Mouse (Mus musculus) olfactory bulb, adult 2 months (tissue): ENCODE data around the gene Fam19a5. TPM values are rescaled to one million over a fixed set of nuclear protein-coding genes. Genes with fewer than 3 reads are reported as not detected.

Experiments used
- H3K27ac ChIP-seq: fragments of 200-500 bp; 2 replicates; pipeline ENCODE4 v1.5.1; 2012; ENCODE audit warnings: low read depth, low read length; ENCODE audit not compliant: insufficient read depth
- H3K4me1 ChIP-seq: fragments of 200-500 bp; 2 replicates; pipeline ENCODE4 v1.6.1; 2012; ENCODE audit warnings: low read length; ENCODE audit not compliant: control insufficient read depth, insufficient read depth
- H3K4me3 ChIP-seq: fragments of 200-500 bp; 2 replicates; pipeline ENCODE4 v1.5.1; 2012; ENCODE audit warnings: mild to moderate bottlenecking, low read depth, low read length, moderate library complexity; ENCODE audit not compliant: insufficient read depth
- CTCF ChIP-seq: fragments of 200-500 bp; IDR thresholded peaks from 2 replicates; pipeline ENCODE4 v1.5.1; 2012; ENCODE audit warnings: low read depth, mild to moderate bottlenecking, low read length, moderate library complexity; ENCODE audit not compliant: insufficient read depth
- POLR2A ChIP-seq: fragments of 200-500 bp; IDR thresholded peaks from 2 replicates; pipeline ENCODE4 v1.6.1; 2012; ENCODE audit warnings: mild to moderate bottlenecking, low read depth, low read length, moderate library complexity; ENCODE audit not compliant: insufficient read depth
- WGBS: fragments of 180-500 bp; shearing (Covaris S2); methylation state at CpG from one replicate; pipeline ENCODE4 v1.1.7; 2018; 5-methylcytosine and 5-hydroxymethylcytosine counted together
- polyA plus RNA-seq: library from polyadenylated mRNA; stranded (reverse); fragments of >200 nt; gene quantifications from 2 replicates; pipeline ENCODE4 v1.2.4, GENCODE M21; 2012; ENCODE audit warnings: low replicate concordance; ENCODE audit not compliant: missing spikeins, insufficient read depth, insufficient read length

Fam19a5 gene
- polyA plus RNA-seq, 1 experiment, result not detected

DNA sequence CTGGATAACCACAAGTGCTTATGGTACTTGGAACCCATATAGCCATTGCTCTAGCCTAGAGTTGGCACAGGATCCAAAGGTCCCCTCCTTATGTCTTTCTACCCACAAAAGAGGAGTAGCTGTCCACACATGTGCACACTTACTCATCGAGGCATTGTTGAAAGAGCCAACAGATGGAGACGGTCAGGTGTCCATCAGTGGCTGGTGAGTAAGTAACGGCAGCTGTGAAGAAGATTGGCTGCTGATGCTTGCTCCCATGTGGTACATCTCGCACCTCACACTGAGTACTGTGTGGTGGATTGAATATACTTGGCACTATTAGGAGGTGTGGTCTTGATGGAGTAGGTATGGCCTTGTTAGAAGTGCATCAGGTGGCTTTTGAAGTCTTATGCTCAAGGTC lies 192.2 kb downstream of the Fam19a5 start:
- Histone ChIP-seq H3K4me3 (no peak overlapping the region), H3K27ac (no peak overlapping the region), H3K4me1 (no peaks in the 10 kb centered on the region)
- WGBS, result 95% methylated on average over 4 of the region's 4 CpGs
- TF ChIP-seq POLR2A (no peak), CTCF (no peak)

DNA sequence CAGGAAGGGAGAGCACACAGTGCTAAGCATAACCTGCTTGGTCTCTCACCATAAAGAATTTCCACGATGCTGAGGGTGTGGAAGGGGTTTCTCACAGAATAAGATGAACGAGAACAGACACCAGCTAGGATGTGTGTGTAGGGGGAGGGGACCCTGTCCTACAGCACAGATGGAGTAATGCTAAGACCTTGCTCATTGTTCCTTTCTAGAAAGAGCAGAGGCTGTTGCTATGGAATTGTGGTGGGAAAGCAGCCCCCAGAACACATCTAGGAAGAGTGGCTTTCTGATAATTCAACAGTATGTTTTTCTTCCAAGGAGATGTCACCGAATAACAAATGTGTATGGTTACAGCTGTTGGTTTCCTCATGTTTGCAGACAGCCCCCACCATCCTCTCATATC lies 211.4 kb downstream of the Fam19a5 start:
- 41% methylated on average over 3 of the region's 3 CpGs for WGBS
- H3K4me3 ChIP-seq, result no peak overlapping the region
- peaks cover 17% of the 10 kb centered on the region for H3K4me1 ChIP-seq
- TF ChIP-seq POLR2A, result no peak
- TF ChIP-seq CTCF, result no peak
- H3K27ac ChIP-seq, result no peak overlapping the region

DNA sequence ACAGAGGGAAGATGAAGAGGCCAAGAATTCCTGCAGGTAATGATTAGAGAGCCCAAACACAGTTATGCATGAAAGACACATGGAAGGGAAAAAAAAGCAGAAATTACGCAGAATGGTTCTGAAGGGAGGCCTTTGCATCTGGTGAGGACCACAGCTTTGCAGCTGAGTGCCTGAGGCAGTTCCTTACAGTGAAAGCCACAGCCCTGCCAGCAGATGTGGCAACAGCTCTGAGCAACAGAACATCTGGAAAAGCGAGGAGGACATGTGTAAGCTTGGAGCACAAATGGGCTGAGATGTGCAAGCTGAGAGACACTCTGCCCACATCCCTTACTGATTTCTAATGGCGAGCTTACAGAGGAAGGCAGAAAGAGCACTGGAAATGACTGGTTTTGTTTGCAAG lies 221.8 kb downstream of the Fam19a5 start:
- H3K27ac ChIP-seq, result no peak overlapping the region
- TF ChIP-seq POLR2A, result no peak
- TF ChIP-seq CTCF, result no peak
- H3K4me3 ChIP-seq, result no peak overlapping the region
- no peaks in the 10 kb centered on the region for H3K4me1 ChIP-seq
- WGBS, result 83% methylated on average over 3 of the region's 3 CpGs

DNA sequence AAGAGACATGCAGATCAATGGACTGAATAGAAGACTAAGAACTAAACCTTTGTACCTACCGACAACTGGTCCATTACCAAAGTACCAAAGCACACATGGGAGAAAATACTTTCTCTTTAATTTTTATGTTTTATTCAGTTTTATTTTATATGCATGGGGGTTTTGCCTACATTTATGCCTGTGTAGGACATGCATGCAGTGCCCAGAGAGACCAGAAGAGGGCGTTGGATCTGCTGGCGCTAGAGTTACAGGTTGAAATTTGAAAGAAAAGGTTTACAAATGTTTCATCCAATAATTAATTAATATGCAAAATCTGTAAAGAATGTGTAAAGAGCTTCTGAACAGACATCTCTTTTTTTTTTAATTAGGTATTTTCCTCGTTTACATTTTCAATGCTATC lies 229.9 kb downstream of the Fam19a5 start:
- TF ChIP-seq POLR2A, result no peak
- TF ChIP-seq CTCF, result no peak
- Histone ChIP-seq H3K4me1 (no peaks in the 10 kb centered on the region), H3K27ac (no peak overlapping the region), H3K4me3 (no peak overlapping the region)
- WGBS, result 68% methylated on average over 4 of the region's 4 CpGs

DNA sequence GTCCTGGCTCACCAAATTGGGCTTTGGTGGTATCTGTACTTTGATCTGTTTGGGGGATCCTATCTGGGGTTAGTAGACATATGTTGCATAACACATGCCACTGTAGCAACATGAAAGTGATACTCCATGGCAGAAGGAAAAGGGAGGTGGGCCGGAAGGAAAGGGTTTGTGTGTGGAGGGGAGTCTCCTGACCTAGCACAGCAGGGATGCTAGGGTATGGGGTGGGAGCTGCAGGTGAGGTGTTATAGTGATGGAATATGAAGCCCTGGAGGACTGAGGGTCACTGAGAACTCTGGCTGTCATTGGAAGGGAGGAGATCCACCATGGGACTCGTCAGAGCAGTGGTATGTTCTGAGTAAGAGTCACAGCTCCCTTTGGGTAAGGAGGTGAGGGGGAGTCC lies 239.2 kb downstream of the Fam19a5 start:
- Histone ChIP-seq H3K4me3 (no peak overlapping the region), H3K27ac (no peak overlapping the region), H3K4me1 (peaks cover 3% of the 10 kb centered on the region; the same call in 1 of the 2 replicates)
- 92% methylated on average over 2 of the region's 2 CpGs for WGBS
- TF ChIP-seq POLR2A (no peak), CTCF (no peak)

DNA sequence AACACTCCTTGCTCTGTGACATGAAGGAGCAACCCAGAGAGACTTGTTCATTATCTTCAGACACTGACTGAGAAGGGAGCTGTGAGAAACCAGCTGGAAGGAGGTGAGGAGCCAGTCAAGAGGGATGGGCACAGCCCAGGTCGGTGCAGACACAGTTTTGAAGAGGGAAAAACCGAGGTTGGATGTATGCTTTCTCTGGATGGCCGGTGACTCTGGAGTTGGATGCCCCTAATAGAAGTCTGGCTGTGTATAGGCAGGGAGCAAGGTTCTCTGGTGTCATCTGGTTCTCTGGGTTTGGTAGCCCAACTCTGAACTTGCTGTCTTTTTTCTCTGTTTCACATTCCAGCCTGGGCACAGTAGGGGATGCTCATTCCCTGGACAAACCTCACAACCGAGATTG lies 245.6 kb downstream of the Fam19a5 start:
- 84% methylated on average over 4 of the region's 4 CpGs for WGBS
- TF ChIP-seq CTCF (no peak), POLR2A (no peak)

DNA sequence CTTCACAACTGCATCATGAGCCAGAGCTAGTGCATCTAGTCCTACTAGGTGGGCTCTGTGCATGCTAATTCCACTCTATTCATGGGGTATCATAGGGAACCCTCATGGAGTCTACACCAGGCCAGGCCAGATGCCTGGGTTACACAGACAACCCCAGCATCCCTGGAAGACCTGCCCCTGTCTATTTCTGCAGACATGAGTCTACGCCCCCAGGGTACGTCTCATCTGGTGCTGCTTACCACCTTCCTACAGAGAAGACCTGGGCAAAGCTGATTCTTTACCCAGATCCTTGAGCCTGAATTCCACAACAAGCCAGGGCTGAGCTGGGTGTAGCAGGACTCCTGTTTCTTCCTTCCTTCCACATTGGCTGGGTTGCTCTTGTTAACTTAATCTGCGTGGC lies 249.6 kb downstream of the Fam19a5 start:
- TF ChIP-seq CTCF, result no peak
- no peak for TF ChIP-seq POLR2A

More for the DNA sequence above, 245.6 kb downstream of the Fam19a5 start:
- H3K4me3 ChIP-seq, result no peak overlapping the region
- no peak overlapping the region for H3K27ac ChIP-seq
- peaks cover 3% of the 10 kb centered on the region; the same call in 1 of the 2 replicates for H3K4me1 ChIP-seq

DNA sequence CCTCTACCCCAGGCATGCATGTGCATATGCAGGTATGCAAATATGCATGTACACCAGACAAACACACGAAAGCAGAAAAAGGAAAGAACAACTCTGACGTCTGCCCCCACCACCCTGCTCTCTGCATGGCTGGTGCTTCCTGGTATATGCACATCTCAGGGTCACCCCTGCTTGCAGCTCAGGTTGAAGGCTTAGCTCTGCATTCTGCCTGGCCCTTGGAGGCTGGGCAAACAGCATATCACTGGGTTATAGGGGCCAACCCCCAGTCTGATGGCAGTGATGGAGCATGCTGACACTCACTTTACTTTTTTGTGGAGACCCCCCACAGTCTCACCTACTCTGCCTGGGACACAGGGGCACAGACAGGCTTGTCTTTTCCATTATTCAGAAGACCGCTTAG lies 252.5 kb downstream of the Fam19a5 start:
- 84% methylated on average over 3 of the region's 3 CpGs for WGBS
- Histone ChIP-seq H3K4me3 (no peak overlapping the region), H3K27ac (no peak overlapping the region), H3K4me1 (no peaks in the 10 kb centered on the region)
- no peak for TF ChIP-seq POLR2A
- no peak for TF ChIP-seq CTCF

More for the DNA sequence above, 249.6 kb downstream of the Fam19a5 start:
- Histone ChIP-seq H3K4me3 (no peak overlapping the region), H3K4me1 (no peaks in the 10 kb centered on the region), H3K27ac (no peak overlapping the region)
- WGBS, result 92% methylated on average over 3 of the region's 3 CpGs
